24 mouse cellular contexts compared by ENCODE assay signal in genomic region chr5:103439171-103439570, GRCm38 (mm10). TPM values are rescaled to one million over a fixed set of nuclear protein-coding genes. Genes with fewer than 3 reads are reported as not detected.
DNase-seq lines count a peak whose midpoint lies in the region; ATAC-seq and TF ChIP-seq lines count a peak whose summit lies in the region.
"Had no signal": no experiment of that assay in that cellular context is flagged by ENCODE, and none has a peak within 500 bp of the region (broad histone marks: within the 10 kb centered on the region; RNA-seq: fewer than 3 reads in every experiment).

No protein-coding gene starts in this region.

- H3K9me3 ChIP-seq in forebrain, embryonic 11.5 days (ENCODE audit: control insufficient read depth, low read length) = no peaks in the 10 kb centered on the region
- no peaks in the 10 kb centered on the region for H3K9me3 ChIP-seq in forebrain, embryonic 10.5 days
- H3K9me3 ChIP-seq in hindbrain, embryonic 11.5 days (ENCODE audit: control insufficient read depth, low read length) = no peaks in the 10 kb centered on the region
- H3K9me3 ChIP-seq: forebrain, embryonic 12.5 days; heart, embryonic 15.5 days; hindbrain, embryonic 12.5 days; intestine, embryonic 15.5 days had no signal

- no peaks in the 10 kb centered on the region for H3K36me3 ChIP-seq in forebrain, embryonic 11.5 days (ENCODE audit: control insufficient read depth, insufficient read depth, low read length)
- H3K36me3 ChIP-seq in forebrain, embryonic 10.5 days (replicated peaks) = peaks cover 7% of the 10 kb centered on the region; the same call in 1 of the 2 replicates
- H3K36me3 ChIP-seq in small intestine, adult 2 months (ENCODE audit: control insufficient read depth, insufficient read depth, low read length) = no peaks in the 10 kb centered on the region
- H3K36me3 ChIP-seq in hindbrain, embryonic 11.5 days (ENCODE audit: control insufficient read depth, insufficient read depth, low read length) = no peaks in the 10 kb centered on the region
- H3K36me3 ChIP-seq: forebrain, embryonic 12.5 days; heart, embryonic 15.5 days; hindbrain, embryonic 12.5 days; intestine, embryonic 15.5 days had no signal

- no peak for TF ChIP-seq CTCF in small intestine, adult 2 months (IDR thresholded peaks at IDR 0.05; ENCODE audit: extremely low read depth, insufficient read length, insufficient replicate concordance, low read depth, low read length)

- H3K4me1 ChIP-seq in forebrain, embryonic 11.5 days (replicated peaks; ENCODE audit: control insufficient read depth, insufficient read depth, low read length) = peaks cover 13% of the 10 kb centered on the region
- H3K4me1 ChIP-seq in forebrain, embryonic 10.5 days = peaks cover 70% of the 10 kb centered on the region
- peaks cover 2% of the 10 kb centered on the region; the same call in 1 of the 2 replicates for H3K4me1 ChIP-seq in small intestine, adult 2 months (ENCODE audit: control insufficient read depth, insufficient read depth, insufficient read length, low read length)
- H3K4me1 ChIP-seq in hindbrain, embryonic 11.5 days (replicated peaks; ENCODE audit: control insufficient read depth, insufficient read depth, low read length) = no peaks in the 10 kb centered on the region

- ATAC-seq in forebrain, embryonic 11.5 days (replicated peaks; ENCODE audit: low FRiP score) = 0 out of 2 replicates have a peak, but pooled peaks have one; percentile 11
- peak; percentile 72 for ATAC-seq in activated CD4-positive, CD25-positive, alpha-beta regulatory T cell, adult 4 months
- no peak for ATAC-seq in hindbrain, embryonic 11.5 days (ENCODE audit: low FRiP score)
- ATAC-seq: forebrain, embryonic 16.5 days; hindbrain, embryonic 16.5 days; intestine, embryonic 15.5 days had no signal

- TF ChIP-seq POLR2A in small intestine, adult 2 months (IDR thresholded peaks at IDR 0.05; ENCODE audit: low read depth, low read length) = no peak

- whole genome bisulfite sequencing in forebrain, embryonic 11.5 days = 81% methylated on average over 11 of the region's 11 CpGs
- WGBS in forebrain, embryonic 10.5 days = 85% methylated on average over 11 of the region's 11 CpGs
- 78% methylated on average over 11 of the region's 11 CpGs for WGBS in small intestine, adult 2 months
- WGBS in hindbrain, embryonic 11.5 days = 88% methylated on average over 11 of the region's 11 CpGs

- H3K9ac ChIP-seq in forebrain, embryonic 11.5 days (ENCODE audit: low read length) = no peak overlapping the region
- H3K9ac ChIP-seq in hindbrain, embryonic 11.5 days (ENCODE audit: low read depth, low read length) = no peak overlapping the region
- H3K9ac ChIP-seq: forebrain, embryonic 12.5 days; heart, embryonic 15.5 days; hindbrain, embryonic 12.5 days; intestine, embryonic 15.5 days had no signal

- no peaks in the 10 kb centered on the region for H3K27me3 ChIP-seq in forebrain, embryonic 11.5 days (ENCODE audit: control insufficient read depth, insufficient read depth, low read length)
- H3K27me3 ChIP-seq in forebrain, embryonic 10.5 days (ENCODE audit: poor library complexity, severe bottlenecking) = no peaks in the 10 kb centered on the region
- no peaks in the 10 kb centered on the region for H3K27me3 ChIP-seq in small intestine, adult 2 months (ENCODE audit: control insufficient read depth, insufficient read depth, low read length)
- no peaks in the 10 kb centered on the region for H3K27me3 ChIP-seq in hindbrain, embryonic 11.5 days (ENCODE audit: control insufficient read depth, insufficient read depth, low read length)
- H3K27me3 ChIP-seq: forebrain, embryonic 12.5 days; heart, embryonic 15.5 days; hindbrain, embryonic 12.5 days; intestine, embryonic 15.5 days had no signal

- no peak overlapping the region for H3K4me3 ChIP-seq in forebrain, embryonic 11.5 days (ENCODE audit: low read depth, low read length)
- no peak overlapping the region for H3K4me3 ChIP-seq in forebrain, embryonic 10.5 days
- peak overlapping the region; percentile 18; the same call in 1 of the 2 replicates for H3K4me3 ChIP-seq in small intestine, adult 2 months (ENCODE audit: low read depth, low read length)
- H3K4me3 ChIP-seq in hindbrain, embryonic 11.5 days (ENCODE audit: low read depth, low read length) = no peak overlapping the region
- H3K4me3 ChIP-seq: erythroblast, embryonic 14.5 days; forebrain, embryonic 12.5 days; heart, adult 2 months; heart, embryonic 15.5 days; hindbrain, embryonic 12.5 days; intestine, embryonic 15.5 days had no signal

- H3K27ac ChIP-seq in forebrain, embryonic 11.5 days (ENCODE audit: low read depth, low read length) = no peak overlapping the region
- no peak overlapping the region for H3K27ac ChIP-seq in forebrain, embryonic 10.5 days
- no peak overlapping the region for H3K27ac ChIP-seq in small intestine, adult 2 months (ENCODE audit: insufficient read depth, low read depth, low read length)
- no peak overlapping the region for H3K27ac ChIP-seq in hindbrain, embryonic 11.5 days (ENCODE audit: low read depth, low read length)
- H3K27ac ChIP-seq: forebrain, embryonic 12.5 days; heart, adult 2 months; heart, embryonic 15.5 days; hindbrain, embryonic 12.5 days; intestine, embryonic 15.5 days had no signal

- no peak overlapping the region for H3K4me2 ChIP-seq in forebrain, embryonic 11.5 days (ENCODE audit: low read depth, low read length, severe bottlenecking)
- H3K4me2 ChIP-seq in hindbrain, embryonic 11.5 days (replicated peaks; ENCODE audit: low read depth, low read length) = no peak overlapping the region
- H3K4me2 ChIP-seq: forebrain, embryonic 12.5 days; heart, embryonic 11.5 days; heart, embryonic 15.5 days; hindbrain, embryonic 12.5 days; intestine, embryonic 15.5 days had no signal

- DNase-seq in forebrain, embryonic 11.5 days (ENCODE audit: low spot score) = no peak
- DNase-seq in forebrain, embryonic 10.5 days (ENCODE audit: extremely low spot score, low spot score) = no peak
- peak; percentile 79 for DNase-seq in CD4-positive helper T cell, adult 2 months (ENCODE audit: low read depth, low spot score)
- DNase-seq in thymus, postnatal 25 days = no peak
- DNase-seq in cerebellum, adult 9-11 months = no peak
- no peak for DNase-seq in hindbrain, embryonic 11.5 days (ENCODE audit: low spot score)
- DNase-seq: adrenal gland, adult 8-10 months; adrenal gland, postnatal 36 days; cerebellum, adult 11 months; cerebellum, adult 8-10 months; cerebellum, postnatal 36 days; gastrocnemius, postnatal 10 days; heart, adult 2 months; kidney, adult 18-20 months had no signal

RNA-seq across cellular contexts. Expression of gene Ptpn13, which starts 14.2 kb away (rescaled TPM):
- polyA plus RNA-seq in forebrain, embryonic 11.5 days (2014; fragmentation: Nextera tagmentation; extraction: Ambion mirVana) = 17.4 and 20.3 TPM in 2 replicates
- 19.7 TPM in 2 replicates for polyA plus RNA-seq in forebrain, embryonic 10.5 days (2016; fragmentation: Nextera tagmentation; extraction: Ambion mirVana)
- polyA plus RNA-seq in activated CD4-positive, CD25-positive, alpha-beta regulatory T cell, adult 4 months (2017; shearing (Covaris generic)) = 10 to 100 TPM; 19.6 to 20.3 TPM
- polyA plus RNA-seq in small intestine, adult 2 months (2012; rRNA removed) = 1.2 and 1.4 TPM in 2 replicates
- polyA plus RNA-seq in hindbrain, embryonic 11.5 days (2014; fragmentation: Nextera tagmentation; extraction: Ambion mirVana) = 15.2 and 19.3 TPM in 2 replicates
